8 mouse cellular contexts compared by ENCODE assay signal in the genomic region with DNA sequence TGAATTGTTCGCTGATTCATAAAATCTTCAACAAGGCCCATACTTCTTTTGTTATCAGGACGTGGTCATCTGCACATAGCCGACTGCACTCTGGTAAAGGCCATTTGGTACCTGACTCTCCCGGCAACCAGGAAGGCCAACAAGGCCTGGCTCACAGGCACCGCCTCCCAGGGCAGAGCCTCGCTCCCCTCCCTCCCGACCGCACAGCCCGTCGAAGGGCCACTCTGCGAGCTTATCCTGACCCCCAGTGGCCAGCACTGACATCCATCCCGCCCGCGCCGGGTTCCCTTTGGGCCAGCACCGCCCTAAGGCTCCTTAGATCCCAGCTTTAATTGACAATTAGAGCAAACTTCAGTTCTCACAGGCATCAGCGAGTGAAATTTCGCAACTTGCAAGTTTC.
DNase-seq lines count a peak whose midpoint lies in the region; ATAC-seq and TF ChIP-seq lines count a peak whose summit lies in the region.

No protein-coding gene starts in this region.

- TF ChIP-seq POLR2A in ES-Bruce4 (IDR thresholded peaks at IDR 0.05; ENCODE audit: insufficient read depth, low read length), result no peak

- H3K27me3 ChIP-seq in ES-Bruce4 (ENCODE audit: control insufficient read depth, insufficient read depth, low read length, poor library complexity, severe bottlenecking), result 0 out of 2 replicates have a peak, but pooled peaks cover 2% of the 10 kb centered on the region
- 0 out of 2 replicates have a peak, but pooled peaks cover 9% of the 10 kb centered on the region for H3K27me3 ChIP-seq in forebrain, embryonic 14.5 days (replicated peaks; ENCODE audit: control insufficient read depth, insufficient read depth, low read length)

- H3K27ac ChIP-seq in ES-Bruce4 (ENCODE audit: insufficient read depth, low read length), result no peak overlapping the region
- no peak overlapping the region for H3K27ac ChIP-seq in forebrain, embryonic 14.5 days (ENCODE audit: low read depth, low read length)

- no peaks in the 10 kb centered on the region for H3K4me1 ChIP-seq in ES-Bruce4 (ENCODE audit: control insufficient read depth, insufficient read depth, low read length)
- peaks cover 31% of the 10 kb centered on the region for H3K4me1 ChIP-seq in forebrain, embryonic 14.5 days (ENCODE audit: control insufficient read depth, insufficient read depth, low read length)

- no peaks in the 10 kb centered on the region for H3K36me3 ChIP-seq in ES-Bruce4 (ENCODE audit: control insufficient read depth, insufficient read depth, low read length, poor library complexity, severe bottlenecking)
- no peaks in the 10 kb centered on the region for H3K36me3 ChIP-seq in forebrain, embryonic 14.5 days (ENCODE audit: control insufficient read depth, insufficient read depth, low read length)

- H3K9ac ChIP-seq in ES-Bruce4 (ENCODE audit: low read depth, poor library complexity, severe bottlenecking), result no peak overlapping the region
- peak overlapping the region; percentile 17; the same call in 1 of the 2 replicates for H3K9ac ChIP-seq in forebrain, embryonic 14.5 days (ENCODE audit: low read length)

- H3K9me3 ChIP-seq in ES-Bruce4 (replicated peaks; ENCODE audit: control insufficient read depth, insufficient read depth, low read length, poor library complexity, severe bottlenecking), result no peaks in the 10 kb centered on the region
- no peaks in the 10 kb centered on the region for H3K9me3 ChIP-seq in forebrain, embryonic 14.5 days (replicated peaks; ENCODE audit: control insufficient read depth, low read length)

- peak; percentile 27 for DNase-seq in c-Kit-positive CD71-positive TER-119-negative erythroid progenitor cells, embryonic 14.5 days (ENCODE audit: low read depth)
- peak; percentile 73 for DNase-seq in forebrain, embryonic 14.5 days (ENCODE audit: low spot score)
- peak; percentile 76 to 77 for DNase-seq in heart, postnatal 36 days
- DNase-seq in layer of hippocampus, adult 18-20 months (ENCODE audit: low spot score in 2 of 2), result peak; percentile 40 to 62
- peak; percentile 83 for DNase-seq in lung, postnatal 14 days
- peak; percentile 68 for DNase-seq in ovary, postnatal 14 days (ENCODE audit: low spot score)
- DNase-seq in thymus, postnatal 36 days, result peak; percentile 64 to 70

- TF ChIP-seq CTCF in ES-Bruce4 (IDR thresholded peaks at IDR 0.05; ENCODE audit: low read depth, low read length), result peak; percentile 63

- under 1% methylated on average over 18 of the region's 18 CpGs for WGBS in forebrain, embryonic 14.5 days

- H3K4me3 ChIP-seq in ES-Bruce4 (ENCODE audit: low read depth, low read length), result no peak overlapping the region
- 0 out of 2 replicates have a peak overlapping the region, but pooled peaks have one; percentile 8 for H3K4me3 ChIP-seq in forebrain, embryonic 14.5 days (ENCODE audit: low read depth, low read length)

- ATAC-seq in forebrain, embryonic 14.5 days, result peak; percentile 76

- TF ChIP-seq EP300 in ES-Bruce4 (IDR thresholded peaks at IDR 0.05; ENCODE audit: insufficient read depth, low read depth, low read length), result no peak

- intact Hi-C loops in heart, postnatal 36 days (cut with DNase I), result no loop called here

- H3K4me2 ChIP-seq in forebrain, embryonic 14.5 days (ENCODE audit: low read length), result peak overlapping the region; percentile 40

Comparison
In these comparisons a context has a peak if more than half of its experiments do, and no peak if none do; other contexts are left out.
1. DNase-seq: peak in every context shown above with its lines; median percentile 83 in lung, postnatal 14 days; 76 in heart, postnatal 36 days; 73 in forebrain, embryonic 14.5 days; 68 in ovary, postnatal 14 days; 67 in thymus, postnatal 36 days; 51 in layer of hippocampus, adult 18-20 months; 27 in c-Kit-positive CD71-positive TER-119-negative erythroid progenitor cells, embryonic 14.5 days.